Mouse (Mus musculus) CH12.LX (cell line): Measurements from ENCODE around the gene Alg9.

Source experiments
- BHLHE40 ChIP-seq: IDR thresholded peaks from 2 replicates; pipeline ENCODE4 v1.6.1; 2011; ENCODE audit warnings: mild to moderate bottlenecking, low read depth, low read length, improper control_type of control experiment
- CHD2 ChIP-seq: IDR thresholded peaks from 2 replicates; pipeline ENCODE4 v1.6.1; 2011; ENCODE audit warnings: low read length, improper control_type of control experiment
- CTCF ChIP-seq, 2 experiments: IDR thresholded peaks in 1 of 2; conservative IDR thresholded peaks in 1 of 2; 2 replicates each; pipeline ENCODE4 v1.5.1; 2011 to 2012; ENCODE audit warnings: low read depth in 2 of 2, low read length in 2 of 2, improper control_type of control experiment in 1 of 2, inconsistent platforms in 1 of 2, mild to moderate bottlenecking in 1 of 2, moderate library complexity in 1 of 2
- EP300 ChIP-seq: IDR thresholded peaks from 2 replicates; pipeline ENCODE4 v1.6.1; 2011; ENCODE audit warnings: low read length, improper control_type of control experiment
- ETS1 ChIP-seq: conservative IDR thresholded peaks from 2 replicates; pipeline ENCODE4 v1.6.1; 2012; ENCODE audit warnings: low read depth, mild to moderate bottlenecking, inconsistent platforms, low read length, improper control_type of control experiment, moderate library complexity
- MYC ChIP-seq: IDR thresholded peaks from 2 replicates; pipeline ENCODE4 v1.6.1; 2011; ENCODE audit warnings: low read depth, mild to moderate bottlenecking, improper control_type of control experiment, low read length
- NELFE ChIP-seq: IDR thresholded peaks from 2 replicates; pipeline ENCODE4 v1.6.1; 2011; ENCODE audit warnings: low read depth, low read length, improper control_type of control experiment
- NRF1 ChIP-seq: IDR thresholded peaks from 2 replicates; pipeline ENCODE4 v1.6.1; 2014; ENCODE audit warnings: low read depth, mild to moderate bottlenecking, inconsistent platforms, low read length, improper control_type of control experiment, moderate library complexity
- POLR2A ChIP-seq: IDR thresholded peaks from 2 replicates; pipeline ENCODE4 v1.6.1; 2011; ENCODE audit warnings: low read depth, mild to moderate bottlenecking, improper control_type of control experiment, low read length
- SMC3 ChIP-seq: IDR thresholded peaks from 2 replicates; pipeline ENCODE4 v1.6.1; 2011; ENCODE audit warnings: low read depth, low read length, improper control_type of control experiment
- USF1 ChIP-seq: IDR thresholded peaks from 2 replicates; pipeline ENCODE4 v1.6.1; 2014; ENCODE audit warnings: low read depth, mild to moderate bottlenecking, inconsistent platforms, low read length, improper control_type of control experiment

DNA sequence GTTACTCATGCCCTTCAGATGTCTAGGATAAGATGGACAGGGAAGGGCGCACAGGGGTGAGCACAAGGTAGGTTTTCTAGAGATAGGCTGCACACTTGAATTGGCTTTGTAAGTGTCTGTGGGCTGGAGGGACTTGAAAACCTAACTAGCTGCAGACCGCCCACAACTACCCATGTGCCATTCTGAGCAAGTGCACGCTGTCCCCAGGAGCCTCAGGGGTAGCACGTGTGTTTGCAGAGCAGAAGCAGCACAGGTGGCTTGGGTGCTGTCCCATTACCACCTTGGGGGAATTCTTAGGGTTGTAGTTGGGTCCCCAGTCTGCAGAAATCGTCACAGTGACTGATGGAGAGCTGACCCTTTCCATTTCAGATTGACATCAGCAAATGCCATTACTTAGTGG lies 47.4 kb downstream of the Alg9 start:
- TF ChIP-seq CTCF (conservative IDR thresholded peaks at IDR 0.05 in 1 of 2, IDR thresholded peaks at IDR 0.05 in 1 of 2; ENCODE audit: low read depth in 2 of 2, low read length in 2 of 2): no peak
- no peak for TF ChIP-seq NELFE
- no peak for TF ChIP-seq POLR2A
- TF ChIP-seq SMC3: no peak
- TF ChIP-seq NRF1: no peak
- TF ChIP-seq EP300: no peak
- no peak for TF ChIP-seq USF1
- TF ChIP-seq ETS1: peak; percentile 65
- 0 out of 2 replicates have a peak, but pooled peaks have one; percentile 43 for TF ChIP-seq MYC
- no peak for TF ChIP-seq CHD2
- TF ChIP-seq BHLHE40: peak; percentile 91
